Mouse (Mus musculus) intestine, postnatal 0 days (tissue): ENCODE data around the gene Lmntd1. TPM values are rescaled to one million over a fixed set of nuclear protein-coding genes. Genes with fewer than 3 reads are reported as not detected.

Experiments used
- ATAC-seq: fragments of 200-750 bp; cut with Nextera tagmentation; 2 replicates; pipeline ENCODE4 v1.8.0; 2017; ENCODE audit warnings: mild to moderate bottlenecking, moderate TSS enrichment, moderate library complexity
- H3K27ac ChIP-seq: fragments of 300-500 bp; sonication (generic); 2 replicates; pipeline ENCODE4 v1.5.1; 2014; ENCODE audit warnings: mild to moderate bottlenecking, low read depth, low read length, moderate library complexity
- H3K27me3 ChIP-seq: fragments of 300-500 bp; sonication (generic); replicated peaks from 2 replicates; pipeline ENCODE4 v1.6.1; 2014; ENCODE audit warnings: low read length, mixed read lengths; ENCODE audit not compliant: control insufficient read depth, insufficient read depth
- H3K36me3 ChIP-seq: fragments of 300-500 bp; sonication (generic); 2 replicates; pipeline ENCODE4 v1.6.1; 2014; ENCODE audit warnings: mild to moderate bottlenecking, moderate library complexity; ENCODE audit not compliant: control insufficient read depth, insufficient read depth
- H3K4me1 ChIP-seq: fragments of 300-500 bp; sonication (generic); replicated peaks from 2 replicates; pipeline ENCODE4 v1.6.1; 2014; ENCODE audit warnings: antibody characterized with exemption, low read length, mixed read lengths; ENCODE audit not compliant: control insufficient read depth, insufficient read depth
- H3K4me2 ChIP-seq: fragments of 300-500 bp; sonication (generic); replicated peaks from 2 replicates; pipeline ENCODE4 v1.6.1; 2014; ENCODE audit warnings: low read depth, mild to moderate bottlenecking, moderate library complexity
- H3K4me3 ChIP-seq: fragments of 300-500 bp; sonication (generic); 2 replicates; pipeline ENCODE4 v1.5.1; 2014; ENCODE audit warnings: low read depth, low read length
- H3K9ac ChIP-seq: fragments of 300-500 bp; sonication (generic); 2 replicates; pipeline ENCODE4 v1.6.1; 2014; ENCODE audit warnings: mild to moderate bottlenecking, low read depth, low read length
- H3K9me3 ChIP-seq: fragments of 300-500 bp; sonication (generic); 2 replicates; pipeline ENCODE4 v1.6.1; 2016; ENCODE audit warnings: mixed run types; ENCODE audit not compliant: control insufficient read depth
- CTCF ChIP-seq: sonication (generic); IDR thresholded peaks from 2 replicates; pipeline ENCODE4 v1.5.1; 2016; ENCODE audit warnings: low read depth, mild to moderate bottlenecking, control low read depth, antibody characterized with exemption, moderate library complexity
- WGBS: fragments of 180-500 bp; shearing (Covaris S2); extraction: QIAGEN DNeasy Blood & Tissue Kit; methylation state at CpG from one replicate; pipeline ENCODE4 v1.1.7; 2014; 5-methylcytosine and 5-hydroxymethylcytosine counted together
- polyA plus RNA-seq: library from polyadenylated mRNA; unstranded; fragments of >200 nt; fragmentation: Nextera tagmentation; extraction: Ambion mirVana; gene quantifications from 2 replicates; pipeline ENCODE4 v1.2.1, GENCODE M21; 2015

The Lmntd1 gene
- polyA plus RNA-seq, 1 experiment from 2014 or later, result 0.61 TPM

DNA sequence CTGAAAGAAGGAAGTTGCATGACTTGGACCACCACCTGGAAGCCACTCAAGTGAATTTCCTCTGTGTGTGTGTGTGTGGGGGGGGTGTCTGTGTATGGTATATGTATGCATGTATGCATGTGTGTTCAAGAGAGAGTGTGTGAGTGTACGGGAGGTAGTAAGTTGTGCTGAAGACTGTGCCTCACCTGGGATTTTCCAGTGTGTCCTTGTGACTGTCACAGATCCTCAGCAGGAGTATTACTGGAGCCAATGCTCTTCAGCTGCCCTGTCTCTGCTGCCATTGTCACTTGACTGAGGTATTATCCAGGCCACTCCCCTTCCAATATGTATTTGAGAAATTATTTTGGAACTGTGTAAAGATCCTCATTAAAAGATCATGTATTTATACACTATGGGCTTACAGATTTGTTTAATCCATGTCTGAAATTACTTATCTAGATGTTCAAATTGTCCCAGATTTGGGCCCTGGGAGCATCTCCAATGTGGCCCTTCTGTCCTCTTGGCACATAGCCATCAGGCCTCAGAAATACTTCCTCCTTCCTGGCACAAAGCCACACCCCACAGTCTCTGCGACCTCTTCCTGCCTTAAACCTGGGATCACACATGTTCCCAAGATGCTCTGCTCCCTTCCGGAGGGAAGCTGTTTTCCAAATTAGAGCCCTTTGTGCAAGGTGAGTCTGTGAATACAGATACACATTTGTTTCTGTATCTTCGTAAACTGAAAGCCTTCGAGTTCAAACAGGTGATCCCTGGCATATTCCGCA, 40.7 kb downstream of the Lmntd1 start:
- Histone ChIP-seq H3K4me3 (no peak overlapping the region), H3K27ac (no peak overlapping the region), H3K4me2 (no peak overlapping the region), H3K9me3 (no peaks in the 10 kb centered on the region), H3K36me3 (no peaks in the 10 kb centered on the region), H3K27me3 (no peaks in the 10 kb centered on the region), H3K4me1 (no peaks in the 10 kb centered on the region), H3K9ac (no peak overlapping the region)
- TF ChIP-seq CTCF, result no peak
- ATAC-seq, result no peak
- WGBS, result 80% methylated on average over 6 of the region's 6 CpGs

GRCm38 (mm10) chr6:145568701-145569100, 45.4 kb downstream of the Lmntd1 start:
- Histone ChIP-seq H3K4me2 (no peak overlapping the region), H3K27me3 (no peaks in the 10 kb centered on the region), H3K4me1 (0 out of 2 replicates have a peak, but pooled peaks cover 6% of the 10 kb centered on the region), H3K9ac (no peak overlapping the region), H3K27ac (no peak overlapping the region), H3K4me3 (no peak overlapping the region), H3K9me3 (no peaks in the 10 kb centered on the region), H3K36me3 (no peaks in the 10 kb centered on the region)
- no peak for TF ChIP-seq CTCF
- 87% methylated on average over 3 of the region's 3 CpGs for WGBS
- ATAC-seq, result no peak

- Histone ChIP-seq H3K27ac (no peak overlapping the region), H3K4me2 (no peak overlapping the region), H3K4me1 (0 out of 2 replicates have a peak, but pooled peaks cover 6% of the 10 kb centered on the region), H3K27me3 (no peaks in the 10 kb centered on the region), H3K4me3 (no peak overlapping the region), H3K9ac (no peak overlapping the region), H3K36me3 (no peaks in the 10 kb centered on the region), H3K9me3 (no peaks in the 10 kb centered on the region)
- no peak for ATAC-seq
- TF ChIP-seq CTCF, result no peak
- 95% methylated on average over 3 of the region's 3 CpGs for WGBS
Measured at GRCm38 (mm10) chr6:145567832-145568231, 46.3 kb downstream of the Lmntd1 start.

DNA sequence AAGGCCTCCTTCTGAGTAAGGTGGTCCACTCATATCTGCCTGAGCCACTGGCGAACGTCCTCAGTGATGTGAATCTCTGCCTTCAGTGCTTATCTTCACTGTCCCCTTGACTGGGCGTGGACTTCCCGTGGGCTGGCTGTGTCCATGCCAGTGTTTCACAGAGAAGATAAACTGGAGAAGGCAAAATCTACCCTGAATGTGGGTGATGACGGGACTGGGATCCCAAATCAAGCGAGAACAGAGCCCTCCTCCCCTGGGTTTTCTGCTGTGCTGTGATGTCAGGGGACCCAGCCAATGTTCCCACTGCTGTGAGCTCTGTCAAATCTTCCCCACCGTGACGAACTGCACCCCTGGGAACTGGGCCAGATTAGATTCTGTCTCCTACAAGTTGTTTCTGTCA, 46.8 kb downstream of the Lmntd1 start:
- no peak overlapping the region for H3K27ac ChIP-seq
- no peak for ATAC-seq
- no peaks in the 10 kb centered on the region for H3K27me3 ChIP-seq
- no peak overlapping the region for H3K4me2 ChIP-seq
- H3K36me3 ChIP-seq, result no peaks in the 10 kb centered on the region
- peak overlapping the region; percentile 7; the same call in 1 of the 2 replicates for H3K9ac ChIP-seq
- H3K9me3 ChIP-seq, result no peaks in the 10 kb centered on the region
- TF ChIP-seq CTCF, result no peak
- H3K4me1 ChIP-seq, result 0 out of 2 replicates have a peak, but pooled peaks cover 6% of the 10 kb centered on the region
- no peak overlapping the region for H3K4me3 ChIP-seq
- WGBS, result 65% methylated on average over 8 of the region's 8 CpGs

GRCm38 (mm10) chr6:145565663-145566062, 48.5 kb downstream of the Lmntd1 start:
- ATAC-seq, result no peak
- no peaks in the 10 kb centered on the region for H3K27me3 ChIP-seq
- no peak overlapping the region for H3K4me2 ChIP-seq
- 0 out of 2 replicates have a peak, but pooled peaks cover 6% of the 10 kb centered on the region for H3K4me1 ChIP-seq
- no peaks in the 10 kb centered on the region for H3K9me3 ChIP-seq
- no peak overlapping the region for H3K27ac ChIP-seq
- no peak overlapping the region for H3K4me3 ChIP-seq
- 90% methylated on average over 5 of the region's 5 CpGs for WGBS
- H3K36me3 ChIP-seq, result no peaks in the 10 kb centered on the region
- no peak for TF ChIP-seq CTCF
- no peak overlapping the region for H3K9ac ChIP-seq

DNA sequence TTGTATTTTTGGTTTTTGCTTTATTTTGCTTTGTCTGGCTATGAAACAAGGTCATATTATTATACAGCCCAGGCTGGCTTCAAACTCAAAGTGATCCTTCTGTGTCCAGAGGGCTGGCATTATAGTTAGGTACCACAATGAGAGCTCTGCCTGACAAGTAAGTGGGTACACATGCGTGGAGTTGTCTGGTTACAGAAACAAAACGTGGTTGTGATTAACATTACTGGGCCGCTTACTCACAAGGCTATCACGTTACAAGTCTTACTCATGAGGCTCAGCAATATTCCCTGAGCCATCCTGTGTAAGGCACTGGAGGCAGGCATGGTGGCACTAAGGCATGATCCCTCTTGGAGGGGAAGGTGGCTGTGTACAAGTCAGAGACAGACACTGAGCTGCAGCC, 49.4 kb downstream of the Lmntd1 start:
- ATAC-seq, result no peak
- Histone ChIP-seq H3K9ac (no peak overlapping the region), H3K27me3 (no peaks in the 10 kb centered on the region), H3K4me1 (0 out of 2 replicates have a peak, but pooled peaks cover 6% of the 10 kb centered on the region), H3K27ac (no peak overlapping the region), H3K4me3 (no peak overlapping the region), H3K36me3 (no peaks in the 10 kb centered on the region), H3K9me3 (no peaks in the 10 kb centered on the region), H3K4me2 (no peak overlapping the region)
- WGBS, result 70% methylated on average over 4 of the region's 4 CpGs
- no peak for TF ChIP-seq CTCF
